Mouse (Mus musculus): ENCODE measurements around the gene Ctnnbip1.

DNA sequence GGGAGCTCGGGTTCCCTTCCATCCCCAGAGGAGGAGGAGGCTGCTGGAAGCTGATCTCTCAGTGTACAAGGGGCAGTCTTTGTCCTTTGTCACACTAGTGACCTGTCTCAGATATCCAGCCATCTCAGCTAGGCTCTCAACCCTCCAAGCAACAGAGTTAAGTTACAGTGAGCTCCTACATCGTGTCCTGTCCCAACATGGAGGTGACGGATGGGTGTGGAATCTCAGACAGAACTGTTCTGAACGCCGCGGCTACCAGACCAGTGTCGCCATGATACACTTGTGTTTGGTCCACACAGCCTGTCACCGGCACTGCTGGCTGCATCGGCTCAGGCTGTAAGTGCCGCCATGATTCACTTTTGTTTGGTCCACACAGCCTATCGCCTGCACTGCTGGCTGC is 41.0 kb upstream of the Ctnnbip1 start, which contains the start of gene Tmem274:
- no peak for TF ChIP-seq EP300 (IDR thresholded peaks at IDR 0.05; ENCODE audit: insufficient read depth, low read depth, low read length)
- TF ChIP-seq POLR2A (IDR thresholded peaks at IDR 0.05; ENCODE audit: insufficient read depth, low read length) = no peak
- no peak for TF ChIP-seq CTCF (IDR thresholded peaks at IDR 0.05; ENCODE audit: low read depth, low read length)
